Mouse (Mus musculus): Measurements from ENCODE around the gene Col25a1. TPM values are rescaled to one million over a fixed set of nuclear protein-coding genes. Genes with fewer than 3 reads are reported as not detected.

Col25a1 gene
- polyA plus RNA-seq, 2 experiments from 2014 or later = 0.08 TPM; not detected in 1

DNA sequence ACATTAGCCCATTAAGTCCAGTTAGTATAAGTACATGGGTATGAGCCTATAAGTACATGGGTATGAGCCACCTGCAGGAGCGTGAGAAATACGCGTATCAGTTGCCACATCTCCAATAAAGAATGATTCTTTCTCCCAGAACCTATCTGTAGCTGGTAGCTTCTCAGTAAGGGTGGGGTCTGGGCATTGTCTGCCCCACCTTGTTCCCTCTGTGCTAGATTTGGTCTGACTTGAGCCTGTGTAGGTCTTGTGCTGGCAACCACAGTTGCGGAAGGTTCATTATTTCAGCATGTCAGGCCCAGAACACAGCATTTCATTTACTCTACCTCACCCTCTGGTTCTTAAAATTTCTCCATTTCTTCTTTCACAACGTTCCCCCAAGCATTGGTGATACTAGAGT is 250.4 kb downstream of the Col25a1 start:
- no peak for ATAC-seq

DNA sequence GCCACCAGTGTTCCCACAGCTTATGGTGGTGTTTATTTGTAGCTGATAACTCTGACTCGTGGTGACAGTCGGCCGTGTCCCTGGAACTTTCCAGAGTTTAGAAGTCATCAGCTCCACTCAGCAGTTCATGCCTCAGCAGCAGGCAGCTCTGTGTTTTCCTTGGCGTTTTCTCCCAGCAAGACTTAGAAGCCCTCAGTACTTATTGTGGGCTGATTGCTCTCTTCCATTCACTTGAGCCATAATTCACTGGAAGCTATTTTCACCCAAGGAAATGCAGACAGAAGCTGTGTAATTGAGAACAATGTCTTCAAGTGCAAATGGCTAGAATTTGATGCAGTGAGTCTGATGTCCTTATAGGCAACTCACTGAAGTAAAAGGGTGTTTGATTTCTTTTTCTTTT is 254.6 kb downstream of the Col25a1 start:
- no peak for ATAC-seq

DNA sequence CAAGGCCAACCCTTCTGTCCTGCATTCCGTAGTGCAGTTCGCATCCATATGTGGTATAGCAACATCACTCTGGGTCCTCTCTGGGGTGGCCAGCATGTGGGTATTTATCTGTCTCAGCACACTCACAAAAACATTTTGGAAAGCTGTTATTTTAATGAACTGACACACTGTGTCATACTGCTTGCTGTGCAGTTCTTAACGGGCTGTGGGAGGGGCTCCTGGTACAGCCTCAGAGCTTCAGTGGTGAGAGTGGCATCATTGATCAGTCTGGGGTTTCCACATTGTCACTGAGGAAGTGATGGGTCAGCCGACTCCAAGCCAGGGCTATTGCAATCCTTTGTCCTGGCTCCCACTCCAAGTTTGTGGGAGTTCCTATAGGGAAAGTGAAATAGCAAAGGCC is 255.9 kb downstream of the Col25a1 start:
- no peak for ATAC-seq

DNA sequence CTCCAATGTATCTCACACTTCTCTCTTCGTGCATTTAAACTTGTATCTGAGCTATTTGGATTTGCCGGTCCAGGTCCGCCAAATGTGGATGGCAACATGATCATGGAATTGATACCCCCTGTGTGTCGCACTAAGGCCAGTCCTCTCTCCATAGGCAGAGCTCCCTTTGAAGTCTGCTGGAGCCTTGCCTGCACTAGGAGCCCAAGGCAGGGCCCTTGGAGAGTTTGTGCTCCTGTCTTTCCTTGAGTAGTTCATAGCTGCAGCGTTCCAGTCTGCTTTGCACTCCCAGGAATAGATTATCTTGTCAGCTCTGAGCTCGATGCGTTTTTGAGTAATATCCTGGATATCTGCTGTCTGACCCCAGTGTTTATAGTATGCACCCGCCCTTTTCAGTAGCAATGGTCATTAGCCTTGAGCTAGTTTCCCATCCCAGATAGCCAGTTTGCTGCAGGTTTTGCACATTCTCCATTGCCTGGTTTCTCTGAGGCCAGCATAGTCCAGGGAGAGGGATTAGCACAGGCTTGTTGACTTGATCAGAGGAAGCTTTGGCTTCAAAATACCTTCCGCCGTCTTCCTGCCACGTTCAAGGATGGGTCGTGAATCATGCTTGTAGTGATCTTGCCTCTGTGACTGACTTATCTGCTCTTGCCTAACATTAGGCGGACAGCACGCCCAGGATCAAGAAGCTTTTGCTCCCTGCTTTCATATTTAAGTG is 258.1 kb downstream of the Col25a1 start:
- no peak for ATAC-seq

DNA sequence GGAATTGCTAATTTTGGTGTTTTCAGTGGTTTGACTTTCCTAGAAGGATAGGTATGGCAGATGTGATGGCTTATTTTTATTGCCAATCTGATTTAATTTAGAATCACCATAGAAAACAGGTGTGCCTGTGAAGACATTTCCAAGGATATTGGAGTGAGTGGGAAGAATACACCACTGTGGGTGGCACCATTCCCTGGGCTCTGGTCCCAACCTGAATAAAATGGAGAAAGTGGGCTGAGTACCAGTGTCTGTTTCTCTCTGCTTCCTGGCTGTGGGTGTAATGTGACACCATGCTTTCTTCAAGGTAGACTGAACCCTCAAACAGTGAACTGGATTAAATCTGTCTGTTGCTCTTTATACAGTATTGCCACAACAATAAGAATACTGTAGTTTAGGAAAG is 265.3 kb downstream of the Col25a1 start:
- ATAC-seq = no peak

DNA sequence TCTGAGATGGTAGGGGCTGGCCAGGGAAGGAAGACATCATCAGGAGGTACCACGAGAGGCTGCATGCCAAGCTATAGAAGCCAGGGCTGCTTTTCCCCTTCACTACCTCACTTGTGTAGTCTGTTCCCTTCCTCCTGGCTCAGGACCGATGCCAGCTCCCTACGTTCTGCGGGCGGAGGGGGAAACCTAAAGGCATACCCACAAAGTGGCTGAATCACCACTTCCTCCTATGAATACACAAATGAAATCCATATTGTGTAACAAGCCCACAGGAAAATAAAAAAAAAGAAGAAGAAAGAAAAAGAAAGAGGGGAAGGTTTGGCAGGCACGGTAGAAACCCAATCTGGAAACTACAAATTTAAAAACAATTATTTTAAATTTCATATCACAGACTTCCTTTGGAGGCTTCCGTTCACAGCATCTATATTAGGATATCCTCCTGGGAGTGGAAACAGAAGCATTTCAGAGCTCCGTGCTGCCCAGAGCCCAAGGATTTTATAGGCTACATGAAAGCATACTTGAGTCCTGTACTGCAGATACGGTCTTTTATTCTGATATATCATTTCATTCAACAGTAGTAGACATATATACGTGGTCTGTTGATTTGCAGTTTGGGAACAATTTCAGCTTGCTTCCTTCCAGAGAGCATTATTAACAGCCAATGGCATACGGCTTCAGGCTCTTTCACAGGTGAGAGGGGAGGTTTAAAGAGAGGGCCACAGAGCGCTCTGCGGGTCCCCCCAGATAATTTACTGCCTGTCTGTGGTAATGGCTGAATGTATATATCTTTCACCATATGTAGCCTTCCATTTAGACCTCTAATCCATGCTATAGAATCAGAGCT is 269.6 kb downstream of the Col25a1 start:
- no peak for ATAC-seq

DNA sequence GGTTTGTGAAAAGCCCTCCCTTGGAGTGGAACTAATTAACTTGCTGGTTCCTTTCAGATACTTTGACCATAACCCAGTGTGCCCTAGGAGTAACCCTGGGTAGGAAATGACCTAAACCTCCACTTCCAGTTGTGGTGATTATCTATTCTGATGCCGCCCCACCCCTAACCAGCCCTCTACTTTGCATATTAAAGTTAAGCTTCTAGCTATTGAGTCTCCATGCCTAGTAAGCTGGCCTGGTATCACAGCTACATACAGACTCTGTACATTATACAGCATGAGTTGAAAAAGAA is 270.2 kb downstream of the Col25a1 start:
- ATAC-seq = no peak

DNA sequence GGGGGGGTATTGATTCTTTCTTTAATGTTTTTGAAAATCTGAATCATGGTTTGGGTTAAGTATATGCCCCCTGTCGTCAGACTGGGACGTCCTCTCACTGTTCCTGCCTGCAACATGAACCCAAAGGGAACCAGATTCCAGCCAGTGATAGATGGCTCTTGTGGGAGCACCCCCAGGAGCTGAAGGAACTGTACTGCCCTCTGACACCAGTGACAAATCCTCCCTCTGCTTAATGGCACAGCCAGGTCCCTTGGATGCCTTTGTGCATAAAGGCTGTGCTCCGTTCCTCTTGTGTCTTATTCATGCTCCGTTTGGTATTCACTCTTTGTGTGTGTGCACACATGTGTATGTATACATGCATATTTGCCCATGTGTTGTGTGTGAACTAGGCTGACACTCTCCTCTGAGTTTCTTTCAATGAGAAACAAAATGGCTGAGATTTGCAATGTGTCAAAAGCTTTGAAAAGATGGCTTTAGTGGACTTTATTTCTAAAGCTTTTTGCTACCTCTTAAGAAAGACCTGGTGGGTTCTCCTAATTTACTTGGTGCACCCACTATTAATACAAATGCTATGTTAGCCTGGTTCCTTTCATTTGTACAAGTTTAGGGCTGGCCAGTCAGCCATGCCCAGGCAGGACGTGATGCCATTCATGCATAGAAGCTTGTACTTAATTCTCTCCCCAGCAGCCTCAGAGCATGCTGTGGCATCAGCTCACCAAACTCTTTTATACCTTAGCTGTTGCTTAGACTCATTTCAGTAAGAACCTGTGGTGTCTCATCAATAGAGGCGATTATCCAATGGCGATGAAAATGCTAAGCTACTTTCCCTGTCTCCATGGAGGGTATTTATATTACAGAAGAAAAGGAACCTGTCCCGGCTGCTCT is 273.5 kb downstream of the Col25a1 start:
- ATAC-seq = no peak

DNA sequence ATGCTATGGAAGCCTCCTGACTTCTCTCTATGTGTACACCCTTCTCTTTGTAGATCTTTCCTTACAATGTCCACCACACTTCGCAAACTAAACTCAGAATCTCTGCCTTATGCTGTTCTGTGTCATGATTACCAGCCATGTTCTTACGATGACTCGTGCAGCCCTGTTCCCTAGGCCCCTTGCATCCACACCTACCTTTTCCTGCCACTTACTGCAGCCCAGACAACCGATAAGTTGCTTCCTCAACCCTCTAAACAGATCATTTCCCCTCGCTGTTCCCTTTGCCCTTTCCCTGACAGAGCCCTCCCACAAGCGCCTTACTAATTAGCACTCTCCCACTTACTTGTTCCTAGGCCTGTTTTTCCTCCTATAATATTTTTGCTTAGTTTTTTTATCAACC is 275.9 kb downstream of the Col25a1 start:
- ATAC-seq = no peak

DNA sequence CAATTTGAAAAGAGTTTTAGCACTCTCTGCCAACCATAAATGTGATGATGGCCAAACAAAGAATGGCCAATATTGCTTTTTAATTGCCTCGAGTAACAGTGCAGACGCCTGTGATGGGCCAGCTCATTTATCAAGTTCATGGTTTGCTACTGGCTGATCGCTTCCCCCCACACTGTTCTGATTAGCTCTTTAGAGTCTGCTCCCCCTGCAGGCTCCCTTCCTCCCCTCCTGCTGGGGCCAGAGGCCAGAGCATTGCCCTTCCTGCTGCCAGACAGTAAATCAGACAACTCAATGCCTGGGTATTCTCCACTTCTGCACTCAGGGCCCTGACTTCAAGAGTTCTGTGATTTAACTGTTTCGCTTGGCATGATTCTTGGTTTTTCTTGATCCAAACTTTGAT is 281.9 kb downstream of the Col25a1 start:
- no peak for ATAC-seq

DNA sequence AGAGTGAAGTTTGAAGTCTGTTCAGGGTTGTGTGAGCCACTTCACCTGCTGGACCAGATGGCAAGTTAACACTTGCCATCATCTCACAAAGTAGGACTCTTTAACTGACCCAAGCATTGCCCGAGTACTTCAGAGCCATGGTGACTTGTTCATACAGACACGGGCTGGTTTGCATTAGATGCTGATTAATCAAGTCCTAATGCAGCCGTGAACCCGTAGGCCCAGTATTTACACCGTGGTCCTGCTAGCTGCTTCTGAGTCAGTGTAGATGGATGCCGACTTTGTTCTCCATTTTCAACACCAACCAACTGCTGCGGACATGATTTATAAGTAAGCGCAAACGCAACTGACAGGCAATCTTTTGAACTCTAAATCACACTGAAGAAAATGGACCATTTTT is 287.6 kb downstream of the Col25a1 start:
- ATAC-seq = no peak

DNA sequence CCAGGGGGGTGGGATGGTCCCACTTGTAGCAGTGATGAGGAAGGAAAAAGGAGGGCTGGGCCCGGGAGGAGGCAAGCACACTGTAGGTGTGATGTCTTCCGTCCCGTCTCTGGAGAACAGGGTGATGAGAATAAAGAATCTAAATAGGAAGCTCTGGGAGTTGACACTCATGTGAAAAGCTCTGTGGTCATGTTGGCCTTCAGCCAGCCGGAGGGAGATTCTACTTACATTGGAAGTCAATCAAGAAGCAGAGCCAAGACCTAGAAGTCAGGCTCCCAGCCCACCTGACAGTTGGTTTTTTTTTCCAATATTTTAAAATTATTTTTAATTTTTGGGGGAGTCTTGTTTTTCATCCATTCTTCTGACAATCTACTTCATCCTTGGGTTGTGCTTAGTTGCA is 297.5 kb downstream of the Col25a1 start:
- ATAC-seq = no peak

DNA sequence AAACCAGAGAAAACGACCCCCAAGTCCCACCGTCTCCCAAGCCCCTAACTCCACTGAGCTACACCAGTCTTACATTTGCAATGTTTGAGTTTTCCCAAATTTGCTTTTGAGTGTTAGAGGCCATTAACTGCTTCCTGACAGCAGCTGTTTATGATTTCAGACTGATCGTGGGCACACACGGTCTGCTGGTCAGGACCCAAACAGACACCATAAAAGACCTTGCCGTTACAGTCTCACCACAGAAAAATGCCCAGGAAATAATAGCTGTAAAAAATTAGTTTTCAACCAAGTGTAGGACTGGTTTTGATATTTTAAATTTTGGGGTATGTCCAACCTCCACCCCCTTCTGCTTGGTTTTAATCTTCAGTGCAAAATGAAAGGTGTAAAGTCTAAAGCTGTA is 298.8 kb downstream of the Col25a1 start:
- ATAC-seq = no peak

DNA sequence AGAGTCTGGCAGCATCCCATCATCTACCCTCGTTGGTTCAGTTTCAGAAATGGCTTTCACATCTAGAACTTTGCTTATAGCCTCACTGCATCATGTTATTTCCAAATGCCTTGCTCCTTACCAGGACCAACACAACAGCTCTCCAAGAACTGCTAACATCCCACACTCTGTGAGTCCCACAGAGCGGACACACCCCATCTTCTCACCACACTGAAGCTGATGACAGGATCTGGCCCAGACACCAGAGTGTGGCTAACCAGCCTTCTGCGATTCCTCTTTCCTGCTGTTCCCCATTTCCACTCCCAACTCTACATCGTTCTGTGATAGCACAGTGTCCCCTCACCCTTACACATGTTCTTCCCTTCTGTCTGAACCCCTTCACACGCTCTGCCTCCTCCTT is 301.5 kb downstream of the Col25a1 start:
- no peak for ATAC-seq

DNA sequence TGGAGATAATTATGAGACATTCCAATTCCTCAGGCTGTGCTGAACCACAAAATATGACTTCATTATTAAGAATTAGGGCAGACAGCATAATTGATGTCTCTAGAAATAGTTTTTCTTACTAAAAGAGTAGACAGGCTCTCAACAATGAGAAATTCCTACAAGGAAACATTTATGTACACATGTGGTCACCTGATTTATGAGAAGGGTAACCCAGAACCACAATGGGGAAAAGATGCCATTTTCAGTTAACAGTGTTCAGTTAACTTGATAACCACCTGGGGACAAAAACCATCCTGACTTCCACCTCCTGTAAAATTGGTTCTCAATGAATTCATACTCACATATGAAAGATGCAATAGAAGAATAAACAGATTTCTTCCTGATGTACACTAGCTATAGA is 305.7 kb downstream of the Col25a1 start:
- ATAC-seq = no peak

DNA sequence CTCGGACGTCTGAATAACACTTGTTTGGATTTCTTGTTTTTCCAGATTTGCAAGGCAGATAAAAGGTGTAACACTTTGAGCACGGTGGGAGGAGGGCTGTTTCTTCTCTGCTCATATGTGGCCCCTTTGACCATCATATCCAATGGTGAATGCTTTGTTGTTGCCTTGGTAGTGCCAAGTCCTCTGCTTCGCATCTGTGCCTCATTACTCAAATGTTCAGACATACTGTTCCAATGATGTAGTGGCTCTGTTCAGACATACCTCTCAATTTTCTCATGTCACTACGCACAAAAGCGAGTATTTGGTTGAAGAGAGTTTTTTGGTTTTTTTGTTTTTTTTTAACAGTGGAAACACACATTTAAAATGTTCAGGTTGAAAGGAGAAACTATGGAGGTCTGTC is 308.5 kb downstream of the Col25a1 start:
- ATAC-seq = no peak

DNA sequence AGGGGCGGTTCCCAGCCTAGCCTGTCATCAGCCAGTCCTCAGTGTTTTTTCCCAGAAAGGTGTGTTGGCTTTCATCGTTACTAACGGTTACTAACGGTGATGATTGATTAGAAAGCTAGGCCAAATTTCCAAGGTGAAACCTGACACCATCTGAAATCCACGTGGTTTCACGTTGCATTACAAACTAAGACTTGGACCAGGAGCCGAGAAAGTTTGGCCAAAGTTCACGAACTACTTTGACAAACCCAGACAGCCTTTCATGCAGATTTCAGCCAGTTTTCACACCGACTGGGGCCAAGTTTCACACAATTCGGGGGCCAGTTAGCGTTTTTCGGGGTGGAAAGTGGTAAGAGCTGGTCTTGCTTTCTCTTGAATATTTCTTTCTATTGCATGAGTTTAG is 309.4 kb downstream of the Col25a1 start:
- no peak for ATAC-seq

DNA sequence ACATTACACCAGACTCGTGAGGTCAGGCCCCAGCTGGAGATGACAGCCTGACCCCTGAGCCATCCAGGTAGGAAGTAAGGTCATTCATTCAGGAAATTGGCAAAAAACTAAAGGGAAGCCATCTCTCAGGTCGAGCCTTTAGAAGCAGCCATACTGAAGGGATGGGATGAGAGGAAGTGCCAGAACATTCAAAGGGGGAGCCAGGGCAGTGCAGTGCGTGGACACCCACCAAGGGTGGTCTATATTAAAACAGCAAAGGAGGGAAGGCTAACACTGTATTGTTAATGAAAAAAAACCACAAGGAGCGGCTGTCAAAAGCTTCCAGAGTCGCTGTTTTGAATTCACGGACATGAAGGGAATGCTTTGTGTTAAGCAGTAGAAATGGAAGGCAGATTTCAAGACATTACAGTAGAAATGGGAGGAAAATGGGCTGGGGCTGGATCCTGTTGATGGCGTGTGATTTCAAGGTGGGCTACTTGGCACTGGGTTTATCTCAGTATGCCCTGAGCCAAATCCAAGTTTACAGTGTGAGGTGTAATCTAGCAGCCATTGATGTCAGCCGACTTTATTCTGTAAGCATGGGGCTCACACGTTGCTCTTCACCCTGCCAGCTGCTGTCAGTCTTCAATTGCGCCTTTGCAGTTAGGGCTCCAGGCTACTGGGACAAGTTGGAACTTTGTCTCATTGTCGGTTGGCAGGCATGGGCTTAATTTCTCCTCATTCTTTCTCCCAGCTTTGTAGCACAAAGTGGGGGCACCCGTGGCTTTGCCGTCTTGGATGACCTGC is 312.7 kb downstream of the Col25a1 start:
- no peak for ATAC-seq

DNA sequence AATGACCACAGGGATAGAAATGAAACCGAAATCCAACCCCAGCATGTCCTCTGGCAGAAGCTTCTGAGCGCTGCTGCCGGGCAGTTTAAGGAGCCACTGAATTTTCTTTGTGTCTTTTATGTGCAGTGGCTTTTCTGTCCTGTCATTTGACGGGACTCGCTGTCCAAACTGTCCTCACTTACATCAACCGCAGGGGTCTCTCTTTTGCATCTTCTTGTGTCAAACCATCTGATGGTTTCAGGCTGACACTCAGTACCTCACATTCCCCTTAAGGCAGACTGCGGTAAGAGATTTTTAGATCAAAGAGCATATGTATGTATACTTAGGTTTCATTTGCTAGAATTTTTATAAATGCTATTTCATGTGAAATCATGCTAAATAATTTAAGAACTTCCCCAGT is 318.6 kb downstream of the Col25a1 start:
- ATAC-seq = no peak

DNA sequence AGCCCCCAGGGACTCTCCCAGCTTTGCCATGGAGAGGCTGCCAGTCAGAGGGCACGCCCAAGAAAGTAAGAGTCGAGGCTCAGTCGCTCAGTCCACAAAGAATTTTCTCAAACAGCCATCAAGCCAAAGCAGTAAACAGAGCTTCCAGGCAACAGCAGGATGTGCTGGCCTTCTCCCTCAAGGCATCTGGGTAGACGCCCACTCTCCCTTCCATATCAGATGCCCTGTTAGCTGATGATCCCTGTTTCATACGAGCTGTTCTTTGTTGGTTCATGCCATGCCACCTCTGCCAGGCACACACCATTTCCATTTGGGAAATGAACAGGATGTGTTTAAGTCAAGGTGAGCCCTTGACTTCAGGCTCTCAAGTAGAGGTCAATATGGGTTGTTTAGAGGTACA is 334.1 kb downstream of the Col25a1 start:
- ATAC-seq = no peak

DNA sequence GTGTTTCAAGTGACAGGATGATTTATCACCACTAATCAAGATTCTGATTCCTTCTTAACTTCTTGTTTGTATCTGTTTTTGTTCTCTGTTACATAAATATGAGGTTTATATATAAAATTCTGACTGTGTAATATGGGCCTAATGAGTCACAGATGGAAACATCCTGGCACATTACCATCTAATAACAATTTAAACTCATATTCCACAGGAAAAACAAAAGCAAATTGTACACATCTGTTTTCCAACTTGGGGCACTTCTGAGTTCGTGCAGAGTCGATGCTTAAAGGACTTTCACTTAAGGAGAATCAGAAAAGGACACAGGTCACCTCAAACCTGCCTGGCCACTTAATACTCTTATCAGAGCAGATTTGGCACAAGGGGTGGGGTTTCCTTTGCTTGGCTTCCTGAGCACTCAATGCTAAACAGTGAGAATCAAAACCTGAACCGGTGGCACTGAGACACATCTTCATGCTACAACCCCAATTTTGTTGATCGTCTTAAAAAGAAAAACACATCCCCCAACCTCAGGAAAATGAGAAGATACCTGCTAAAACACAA is 342.0 kb downstream of the Col25a1 start:
- no peak for ATAC-seq

DNA sequence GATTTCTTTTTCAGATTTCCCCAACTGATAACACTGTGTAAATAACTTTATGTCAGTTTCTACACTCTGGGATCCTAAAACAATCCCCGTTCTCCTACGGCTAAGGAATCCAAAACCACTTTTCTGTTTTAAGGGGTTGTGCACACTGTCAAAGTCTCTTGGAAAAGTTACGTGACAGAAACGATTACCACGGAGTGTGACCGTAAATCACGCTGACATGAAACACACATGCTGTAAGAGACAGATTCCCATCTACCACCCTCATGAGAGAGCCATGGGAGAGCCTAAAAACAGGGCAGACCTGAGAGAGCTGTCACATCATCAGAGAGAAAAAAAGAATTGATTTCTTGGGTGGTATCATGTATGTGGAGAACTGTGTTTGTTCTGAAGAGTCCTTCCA is 342.7 kb downstream of the Col25a1 start:
- ATAC-seq = no peak
